Mouse (Mus musculus): ENCODE measurements at regions not wholly inside any gene's neighbourhood (a gene's known extent, or its start where the extent isn't known, plus 50 kb on each side); places are given as distances from the start of the nearest gene placed in this dataset.

- TF ChIP-seq CTCF (IDR thresholded peaks at IDR 0.05 in 2 of 3, conservative IDR thresholded peaks at IDR 0.05 in 1 of 3; ENCODE audit: control insufficient read depth in 1 of 3, insufficient read depth in 1 of 3, low read depth in 2 of 3, low read length in 3 of 3, poor library complexity in 1 of 3, severe bottlenecking in 1 of 3) (no peak), BHLHE40 (IDR thresholded peaks at IDR 0.05; ENCODE audit: borderline replicate concordance, low read depth, low read length) (no peak), MAZ (IDR thresholded peaks at IDR 0.05; ENCODE audit: low read depth, low read length) (no peak)
These were observed 197.2 kb downstream of the Cdca7 start for GRCm38 (mm10) chr2:72672908-72673901.

All from MEL (cell line).